Mouse (Mus musculus) spleen, adult 12 weeks (tissue): Measurements from ENCODE around the gene Hivep1.

Source experiments
- DNase-seq: peaks from one replicate; pipeline ENCODE4 v3.0.0; 2022; ENCODE audit warnings: low spot score

Gene Hivep1

GRCm38 (mm10) chr13:42076751-42077302 lies 25.0 kb downstream of the Hivep1 start:
- no peak for DNase-seq

GRCm38 (mm10) chr13:42077629-42078028 lies 25.8 kb downstream of the Hivep1 start:
- no peak for DNase-seq

GRCm38 (mm10) chr13:42080131-42080916 lies 28.5 kb downstream of the Hivep1 start:
- no peak for DNase-seq

GRCm38 (mm10) chr13:42088339-42088738 lies 36.5 kb downstream of the Hivep1 start:
- DNase-seq = no peak

- no peak for DNase-seq
Observed at GRCm38 (mm10) chr13:42089025-42089424, 37.2 kb downstream of the Hivep1 start.

GRCm38 (mm10) chr13:42090751-42091150 lies 38.9 kb downstream of the Hivep1 start:
- DNase-seq = no peak

GRCm38 (mm10) chr13:42092392-42093139 lies 40.7 kb downstream of the Hivep1 start:
- DNase-seq = no peak

- no peak for DNase-seq
Observed at GRCm38 (mm10) chr13:42093268-42094042, 41.6 kb downstream of the Hivep1 start.

GRCm38 (mm10) chr13:42095826-42096515 lies 44.1 kb downstream of the Hivep1 start:
- DNase-seq = peak; percentile 17

GRCm38 (mm10) chr13:42097109-42097508 lies 45.3 kb downstream of the Hivep1 start:
- DNase-seq = no peak

- DNase-seq = no peak
Observed at GRCm38 (mm10) chr13:42098522-42098921, 46.7 kb downstream of the Hivep1 start.

- DNase-seq = no peak
Observed at GRCm38 (mm10) chr13:42099523-42099922, 47.7 kb downstream of the Hivep1 start.

GRCm38 (mm10) chr13:42101440-42102190 lies 49.8 kb downstream of the Hivep1 start:
- no peak for DNase-seq

GRCm38 (mm10) chr13:42102980-42103379 lies 51.2 kb downstream of the Hivep1 start:
- peak; percentile 44 for DNase-seq

- no peak for DNase-seq
Observed at GRCm38 (mm10) chr13:42103486-42104166, 51.8 kb downstream of the Hivep1 start.

GRCm38 (mm10) chr13:42104371-42104770 lies 52.5 kb downstream of the Hivep1 start:
- no peak for DNase-seq

GRCm38 (mm10) chr13:42108483-42109215 lies 56.8 kb downstream of the Hivep1 start:
- DNase-seq = no peak

- DNase-seq = no peak
Observed at GRCm38 (mm10) chr13:42110416-42110815, 58.6 kb downstream of the Hivep1 start.

- DNase-seq = no peak
Observed at GRCm38 (mm10) chr13:42112071-42112470, 60.2 kb downstream of the Hivep1 start.

- DNase-seq = no peak
Observed at GRCm38 (mm10) chr13:42112748-42113147, 60.9 kb downstream of the Hivep1 start.
